8 mouse cellular contexts compared by ENCODE assay signal in the genomic region with DNA sequence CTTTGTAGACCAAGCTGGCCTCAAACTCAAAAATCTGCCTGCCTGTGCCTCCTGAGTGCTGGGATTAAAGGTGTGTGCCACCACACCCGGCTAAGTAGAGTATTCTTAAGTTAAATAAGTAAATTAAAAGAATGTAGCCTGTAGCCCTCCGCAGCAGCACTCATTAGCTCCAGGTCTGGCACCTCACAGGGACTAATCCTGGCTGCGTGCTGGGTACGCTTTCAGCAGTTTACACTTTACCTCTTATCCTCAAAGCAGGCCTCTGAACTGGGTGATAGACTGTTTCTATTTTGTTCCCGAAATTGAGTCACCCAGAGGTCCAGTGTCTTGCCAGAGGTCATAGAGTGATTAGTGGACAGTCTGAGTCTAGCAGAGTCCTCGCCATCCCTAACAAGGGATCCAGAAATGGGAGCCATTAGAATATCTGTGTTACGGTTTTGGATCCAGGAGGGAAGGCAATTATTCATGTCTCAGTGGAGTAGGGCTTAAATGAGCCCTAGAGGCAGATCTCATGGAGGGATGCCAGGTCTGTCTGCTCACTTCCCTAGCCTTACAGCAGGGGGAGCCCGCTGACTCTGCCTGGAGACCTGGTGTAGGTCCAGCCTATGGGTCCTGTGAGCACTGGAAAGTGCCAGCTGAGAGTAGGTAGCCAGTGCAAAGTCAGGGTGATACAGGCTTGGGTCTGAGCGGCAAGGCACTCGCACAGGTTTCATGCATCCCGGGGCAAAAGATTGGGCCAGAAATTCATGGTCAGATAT. TPM values are rescaled to one million over a fixed set of nuclear protein-coding genes. Genes with fewer than 3 reads are reported as not detected.
DNase-seq lines count a peak whose midpoint lies in the region; ATAC-seq and TF ChIP-seq lines count a peak whose summit lies in the region.

No protein-coding gene starts in this region.

- H3K9me3 ChIP-seq in forebrain, embryonic 15.5 days, result no peaks in the 10 kb centered on the region

- intact Hi-C loops in heart, postnatal 36 days (cut with DNase I), result loop anchor here (2.0 kb wide), 1 partner anchor 29 kb away; no protein-coding TSS in a partner anchor

- no peak overlapping the region for H3K4me3 ChIP-seq in forebrain, embryonic 15.5 days
- no peak overlapping the region for H3K4me3 ChIP-seq in thymus, adult 2 months (ENCODE audit: control insufficient read depth, insufficient read depth, low read length)

- H3K27ac ChIP-seq in forebrain, embryonic 15.5 days (replicated peaks), result peak overlapping the region; percentile 57
- H3K27ac ChIP-seq in thymus, adult 2 months (ENCODE audit: control insufficient read depth, insufficient read depth, low read length), result no peak overlapping the region

- DNase-seq in CD8-positive naive resting alpha-beta T cell, adult 2 months (ENCODE audit: low read depth in 2 of 2, low spot score in 2 of 2), result peak; percentile 76 to 86
- DNase-seq in cerebellum, adult 11 months, result peak; percentile 91
- DNase-seq in heart, postnatal 36 days, result peak; percentile 92
- peak; percentile 97 for DNase-seq in layer of hippocampus, adult 11-12 months (ENCODE audit: low spot score)
- DNase-seq in lung, adult 18-20 months, result peak; percentile 87 to 91
- peak; percentile 73 for DNase-seq in ovary, postnatal 10 days (ENCODE audit: low spot score)
- peak; percentile 89 for DNase-seq in thymus, adult 2 months

- H3K36me3 ChIP-seq in forebrain, embryonic 15.5 days, result no peaks in the 10 kb centered on the region; the same call in 1 of the 2 replicates
- H3K36me3 ChIP-seq in thymus, adult 2 months (ENCODE audit: control insufficient read depth, insufficient read depth, low read length), result peaks cover 5% of the 10 kb centered on the region

- no peak overlapping the region for H3K4me2 ChIP-seq in forebrain, embryonic 15.5 days (replicated peaks)

- H3K9ac ChIP-seq in forebrain, embryonic 15.5 days (replicated peaks), result no peak overlapping the region

- peak; percentile 84 for TF ChIP-seq CTCF in thymus, adult 2 months (IDR thresholded peaks at IDR 0.05; ENCODE audit: borderline replicate concordance, control insufficient read depth, extremely low read depth, insufficient read depth, low read length, poor library complexity)

- no peaks in the 10 kb centered on the region for H3K27me3 ChIP-seq in forebrain, embryonic 15.5 days
- H3K27me3 ChIP-seq in thymus, adult 2 months (ENCODE audit: control insufficient read depth, insufficient read depth, low read length), result no peaks in the 10 kb centered on the region

- WGBS in forebrain, embryonic 15.5 days, result 27% methylated on average over 11 of the region's 11 CpGs
- 49% methylated on average over 11 of the region's 11 CpGs for WGBS in thymus, adult 2 months

- TF ChIP-seq POLR2A in thymus, adult 2 months (IDR thresholded peaks at IDR 0.05; ENCODE audit: control insufficient read depth, extremely low read depth, insufficient read depth, low read length, poor library complexity), result no peak

- peak; percentile 78 for ATAC-seq in forebrain, embryonic 15.5 days (replicated peaks)

- H3K4me1 ChIP-seq in forebrain, embryonic 15.5 days, result peaks cover 11% of the 10 kb centered on the region
- 0 out of 2 replicates have a peak, but pooled peaks cover 2% of the 10 kb centered on the region for H3K4me1 ChIP-seq in thymus, adult 2 months (replicated peaks; ENCODE audit: control insufficient read depth, insufficient read depth, low read length)

RNA-seq across cellular contexts. Expression of a gene that starts 12.7 kb away (rescaled TPM):
- polyA plus RNA-seq in forebrain, embryonic 15.5 days (2015; fragmentation: Nextera tagmentation; extraction: Ambion mirVana), result 15.7 and 16.7 TPM in 2 replicates
- 10 to 100 TPM in 1 of 2 experiments, 1 to 10 TPM in 1; 8.5 to 10.0 TPM for total RNA-seq in heart, postnatal 36 days (2021)
- polyA plus RNA-seq in thymus, adult 2 months (2012; rRNA removed), result 92.6 and 99.0 TPM in 2 replicates

RNA-seq across cellular contexts. Expression of a gene that starts 16.3 kb away (rescaled TPM):
- 17.9 and 19.5 TPM in 2 replicates for polyA plus RNA-seq in forebrain, embryonic 15.5 days (2015; fragmentation: Nextera tagmentation; extraction: Ambion mirVana)
- under 1 TPM; 0.87 to 0.97 TPM for total RNA-seq in heart, postnatal 36 days (2021)
- 29.1 and 31.7 TPM in 2 replicates for polyA plus RNA-seq in thymus, adult 2 months (2012; rRNA removed)

RNA-seq across cellular contexts. Expression of a gene that starts 36.3 kb away (rescaled TPM):
- 16.2 and 17.2 TPM in 2 replicates for polyA plus RNA-seq in forebrain, embryonic 15.5 days (2015; fragmentation: Nextera tagmentation; extraction: Ambion mirVana)
- total RNA-seq in heart, postnatal 36 days (2021), result under 1 TPM; 0.33 to 0.87 TPM
- 0.70 and 1.3 TPM in 2 replicates for polyA plus RNA-seq in thymus, adult 2 months (2012; rRNA removed)

RNA-seq across cellular contexts. Expression of a gene that starts 45.2 kb away (rescaled TPM):
- polyA plus RNA-seq in forebrain, embryonic 15.5 days (2015; fragmentation: Nextera tagmentation; extraction: Ambion mirVana), result 94.8 and 101 TPM in 2 replicates
- 10 to 100 TPM; 34.1 to 34.5 TPM for total RNA-seq in heart, postnatal 36 days (2021)
- polyA plus RNA-seq in thymus, adult 2 months (2012; rRNA removed), result 79.7 and 87.9 TPM in 2 replicates
